Mouse (Mus musculus) limb, embryonic 10.5 days (tissue): ENCODE measurements around the gene Mgat4b. TPM values are rescaled to one million over a fixed set of nuclear protein-coding genes. Genes with fewer than 3 reads are reported as not detected.

ENCODE experiments used
- DNase-seq: peaks from one replicate; pipeline ENCODE4 v3.0.0-alpha.2; 2017; ENCODE audit warnings: low spot score
- H3K27ac ChIP-seq: fragments of 300-500 bp; sonication (generic); 2 replicates; pipeline ENCODE4 v1.5.1; 2016; ENCODE audit warnings: mild to moderate bottlenecking
- H3K27me3 ChIP-seq: fragments of 300-500 bp; sonication (generic); 2 replicates; pipeline ENCODE4 v1.6.1; 2016; ENCODE audit warnings: low read depth, mild to moderate bottlenecking; ENCODE audit not compliant: poor library complexity, severe bottlenecking
- H3K36me3 ChIP-seq: fragments of 300-500 bp; sonication (generic); 2 replicates; pipeline ENCODE4 v1.6.1; 2016; ENCODE audit warnings: mild to moderate bottlenecking, moderate library complexity
- H3K4me1 ChIP-seq: fragments of 300-500 bp; sonication (generic); 2 replicates; pipeline ENCODE4 v1.6.1; 2016
- H3K4me3 ChIP-seq: fragments of 300-500 bp; sonication (generic); 2 replicates; pipeline ENCODE4 v1.5.1; 2016; ENCODE audit warnings: mild to moderate bottlenecking, moderate library complexity
- H3K9me3 ChIP-seq: fragments of 300-500 bp; sonication (generic); replicated peaks from 2 replicates; pipeline ENCODE4 v1.6.1; 2016; ENCODE audit warnings: mild to moderate bottlenecking
- WGBS: fragments of 180-500 bp; shearing (Covaris S2); methylation state at CpG from one replicate; pipeline ENCODE4 v1.1.7; 2016; 5-methylcytosine and 5-hydroxymethylcytosine counted together
- polyA plus RNA-seq: library from polyadenylated mRNA; unstranded; fragments of >200 nt; fragmentation: Nextera tagmentation; extraction: Ambion mirVana; gene quantifications from 2 replicates; pipeline ENCODE4 v1.2.1, GENCODE M21; 2016

The Mgat4b gene
- polyA plus RNA-seq, 1 experiment from 2014 or later: 28.6 TPM

- no peaks in the 10 kb centered on the region for H3K27me3 ChIP-seq
- H3K27ac ChIP-seq: peak overlapping the region; percentile 72
- H3K4me1 ChIP-seq: peaks cover 16% of the 10 kb centered on the region
- peaks cover 28% of the 10 kb centered on the region for H3K36me3 ChIP-seq
- no peak overlapping the region for H3K4me3 ChIP-seq
- WGBS: 58% methylated on average over 11 of the region's 11 CpGs
- no peaks in the 10 kb centered on the region for H3K9me3 ChIP-seq
- DNase-seq: no peak
These were observed 42.1 kb downstream of the Mgat4b start for GRCm38 (mm10) chr11:50252684-50253265.

- no peaks in the 10 kb centered on the region for H3K9me3 ChIP-seq
- peaks cover 16% of the 10 kb centered on the region for H3K4me1 ChIP-seq
- H3K27ac ChIP-seq: no peak overlapping the region
- no peaks in the 10 kb centered on the region for H3K27me3 ChIP-seq
- peaks cover 35% of the 10 kb centered on the region for H3K36me3 ChIP-seq
- H3K4me3 ChIP-seq: no peak overlapping the region
- 75% methylated on average over 1 of the region's 1 CpGs for WGBS
- no peak for DNase-seq
These were observed 42.7 kb downstream of the Mgat4b start for GRCm38 (mm10) chr11:50253393-50253792.

GRCm38 (mm10) chr11:50254010-50254580 lies 43.4 kb downstream of the Mgat4b start:
- DNase-seq: no peak
- no peaks in the 10 kb centered on the region for H3K27me3 ChIP-seq
- H3K27ac ChIP-seq: no peak overlapping the region
- no peak overlapping the region for H3K4me3 ChIP-seq
- no peaks in the 10 kb centered on the region for H3K9me3 ChIP-seq
- H3K4me1 ChIP-seq: peaks cover 16% of the 10 kb centered on the region
- WGBS: 81% methylated on average over 12 of the region's 12 CpGs
- peaks cover 42% of the 10 kb centered on the region for H3K36me3 ChIP-seq

- WGBS: 92% methylated on average over 7 of the region's 7 CpGs
- H3K9me3 ChIP-seq: no peaks in the 10 kb centered on the region
- H3K27me3 ChIP-seq: no peaks in the 10 kb centered on the region
- no peak for DNase-seq
- peaks cover 67% of the 10 kb centered on the region for H3K36me3 ChIP-seq
- peaks cover 16% of the 10 kb centered on the region for H3K4me1 ChIP-seq
- no peak overlapping the region for H3K27ac ChIP-seq
- no peak overlapping the region for H3K4me3 ChIP-seq
These were observed 45.9 kb downstream of the Mgat4b start for GRCm38 (mm10) chr11:50256615-50257014.

GRCm38 (mm10) chr11:50258310-50258709 lies 47.6 kb downstream of the Mgat4b start:
- peaks cover 2% of the 10 kb centered on the region for H3K4me1 ChIP-seq
- H3K4me3 ChIP-seq: no peak overlapping the region
- WGBS: 86% methylated on average over 7 of the region's 7 CpGs
- DNase-seq: no peak
- H3K27me3 ChIP-seq: no peaks in the 10 kb centered on the region
- no peaks in the 10 kb centered on the region for H3K9me3 ChIP-seq
- H3K27ac ChIP-seq: no peak overlapping the region
- peaks cover 84% of the 10 kb centered on the region for H3K36me3 ChIP-seq

GRCm38 (mm10) chr11:50262020-50262419 lies 51.3 kb downstream of the Mgat4b start:
- Histone ChIP-seq H3K36me3 (peaks cover 99% of the 10 kb centered on the region), H3K9me3 (no peaks in the 10 kb centered on the region), H3K27me3 (no peaks in the 10 kb centered on the region), H3K4me3 (no peak overlapping the region), H3K4me1 (no peaks in the 10 kb centered on the region), H3K27ac (no peak overlapping the region)
- WGBS: 97% methylated on average over 4 of the region's 4 CpGs
- DNase-seq: no peak

GRCm38 (mm10) chr11:50263198-50263597 lies 52.5 kb downstream of the Mgat4b start:
- WGBS: 93% methylated on average over 3 of the region's 3 CpGs
- no peak for DNase-seq
- H3K27ac ChIP-seq: no peak overlapping the region
- no peaks in the 10 kb centered on the region for H3K27me3 ChIP-seq
- H3K9me3 ChIP-seq: no peaks in the 10 kb centered on the region
- H3K4me1 ChIP-seq: no peaks in the 10 kb centered on the region
- peaks cover 97% of the 10 kb centered on the region for H3K36me3 ChIP-seq
- no peak overlapping the region for H3K4me3 ChIP-seq

- no peaks in the 10 kb centered on the region for H3K9me3 ChIP-seq
- no peaks in the 10 kb centered on the region for H3K27me3 ChIP-seq
- no peak overlapping the region for H3K27ac ChIP-seq
- H3K4me3 ChIP-seq: no peak overlapping the region
- 85% methylated on average over 8 of the region's 8 CpGs for WGBS
- no peak for DNase-seq
- peaks cover 80% of the 10 kb centered on the region for H3K36me3 ChIP-seq
- no peaks in the 10 kb centered on the region for H3K4me1 ChIP-seq
These were observed 55.2 kb downstream of the Mgat4b start for GRCm38 (mm10) chr11:50265931-50266330.

GRCm38 (mm10) chr11:50266997-50267396 lies 56.3 kb downstream of the Mgat4b start:
- Histone ChIP-seq H3K4me3 (no peak overlapping the region), H3K36me3 (peaks cover 72% of the 10 kb centered on the region), H3K27me3 (no peaks in the 10 kb centered on the region), H3K27ac (no peak overlapping the region), H3K4me1 (peaks cover 5% of the 10 kb centered on the region; the same call in 1 of the 2 replicates), H3K9me3 (no peaks in the 10 kb centered on the region)
- 96% methylated on average over 3 of the region's 3 CpGs for WGBS
- no peak for DNase-seq

GRCm38 (mm10) chr11:50269163-50269562 lies 58.5 kb downstream of the Mgat4b start:
- peaks cover 60% of the 10 kb centered on the region for H3K36me3 ChIP-seq
- no peak overlapping the region for H3K27ac ChIP-seq
- no peak for DNase-seq
- H3K4me3 ChIP-seq: no peak overlapping the region
- WGBS: 92% methylated on average over 2 of the region's 2 CpGs
- peaks cover 5% of the 10 kb centered on the region; the same call in 1 of the 2 replicates for H3K4me1 ChIP-seq
- no peaks in the 10 kb centered on the region for H3K27me3 ChIP-seq
- no peaks in the 10 kb centered on the region for H3K9me3 ChIP-seq

GRCm38 (mm10) chr11:50269885-50270284 lies 59.2 kb downstream of the Mgat4b start:
- Histone ChIP-seq H3K4me3 (no peak overlapping the region), H3K9me3 (no peaks in the 10 kb centered on the region), H3K27me3 (no peaks in the 10 kb centered on the region), H3K36me3 (peaks cover 57% of the 10 kb centered on the region), H3K27ac (no peak overlapping the region), H3K4me1 (peaks cover 5% of the 10 kb centered on the region; the same call in 1 of the 2 replicates)
- no peak for DNase-seq
- 100% methylated on average over 1 of the region's 1 CpGs for WGBS

GRCm38 (mm10) chr11:50272819-50273218 lies 62.1 kb downstream of the Mgat4b start:
- no peaks in the 10 kb centered on the region for H3K9me3 ChIP-seq
- H3K27me3 ChIP-seq: no peaks in the 10 kb centered on the region
- WGBS: 95% methylated on average over 2 of the region's 2 CpGs
- H3K27ac ChIP-seq: no peak overlapping the region
- H3K4me1 ChIP-seq: peaks cover 5% of the 10 kb centered on the region; the same call in 1 of the 2 replicates
- no peak overlapping the region for H3K4me3 ChIP-seq
- peaks cover 44% of the 10 kb centered on the region for H3K36me3 ChIP-seq
- no peak for DNase-seq

GRCm38 (mm10) chr11:50275077-50275476 lies 64.4 kb downstream of the Mgat4b start:
- DNase-seq: no peak
- 97% methylated on average over 2 of the region's 2 CpGs for WGBS
- no peaks in the 10 kb centered on the region for H3K9me3 ChIP-seq
- no peak overlapping the region for H3K4me3 ChIP-seq
- peaks cover 50% of the 10 kb centered on the region for H3K36me3 ChIP-seq
- H3K27me3 ChIP-seq: no peaks in the 10 kb centered on the region
- no peak overlapping the region for H3K27ac ChIP-seq
- H3K4me1 ChIP-seq: peaks cover 5% of the 10 kb centered on the region; the same call in 1 of the 2 replicates
